Mouse (Mus musculus) ES-E14 (cell line): Measurements from ENCODE around the gene Inpp5f.

Experiments used
- CHD2 ChIP-seq: IDR thresholded peaks from 2 replicates; pipeline ENCODE4 v1.6.1; 2014; ENCODE audit warnings: mild to moderate bottlenecking, low read depth, low read length, inconsistent platforms
- ZNF384 ChIP-seq: IDR thresholded peaks from 2 replicates; pipeline ENCODE4 v1.6.1; 2012; ENCODE audit warnings: low read depth, low read length, inconsistent platforms

DNA sequence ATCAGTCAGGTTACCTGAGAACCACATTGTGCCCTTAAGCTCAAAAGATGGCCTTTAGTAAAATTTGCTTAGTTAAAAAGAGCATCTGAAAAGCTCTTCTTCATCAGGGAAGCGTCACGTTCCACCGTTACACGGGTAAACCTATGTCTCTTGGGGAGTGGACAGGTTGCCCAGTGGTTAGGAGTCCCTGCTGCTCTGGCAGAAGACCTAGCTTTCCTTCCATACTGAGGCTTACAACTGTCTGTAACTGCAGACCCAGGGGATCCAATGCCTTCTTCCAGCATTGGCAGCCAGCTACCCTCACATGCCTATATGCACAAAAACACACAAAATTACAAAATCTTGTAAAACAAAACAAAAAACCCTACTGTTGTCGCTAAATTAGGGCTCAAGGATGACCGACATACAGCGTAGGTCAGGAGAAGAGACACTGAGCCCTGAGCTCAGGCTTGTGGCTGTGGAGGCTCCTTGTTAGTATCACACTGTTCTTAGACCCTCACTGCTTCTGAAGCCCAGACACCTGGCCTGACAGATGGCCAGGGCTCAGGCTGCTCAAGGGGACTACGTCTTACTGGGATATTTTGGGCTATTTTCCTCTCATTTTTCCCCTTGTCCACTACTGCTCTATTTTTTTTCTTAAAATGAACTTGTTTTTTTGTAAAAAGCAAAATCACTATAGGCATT lies 43.4 kb upstream of the Inpp5f start:
- no peak for TF ChIP-seq ZNF384
- no peak for TF ChIP-seq CHD2
